Mouse (Mus musculus) WW6 (cell line): ENCODE data around the gene Fabp7.

Experiments used
- DNase-seq: peaks from one replicate; pipeline ENCODE4 v3.0.0-alpha.2; 2013; ENCODE audit warnings: low read depth, low spot score

The Fabp7 gene

GRCm38 (mm10) chr10:57799486-57799885 is 14.8 kb downstream of the Fabp7 start:
- no peak for DNase-seq

- DNase-seq = no peak
These were observed 23.1 kb downstream of the Fabp7 start for GRCm38 (mm10) chr10:57807754-57808153.

- no peak for DNase-seq
These were observed 27.6 kb downstream of the Fabp7 start for GRCm38 (mm10) chr10:57812161-57812856.

- DNase-seq = no peak
These were observed 29.6 kb downstream of the Fabp7 start for GRCm38 (mm10) chr10:57814295-57814694.

GRCm38 (mm10) chr10:57815869-57816268 is 31.2 kb downstream of the Fabp7 start:
- no peak for DNase-seq

- DNase-seq = no peak
These were observed 34.5 kb downstream of the Fabp7 start for GRCm38 (mm10) chr10:57819209-57819608.

GRCm38 (mm10) chr10:57822473-57822872 is 37.8 kb downstream of the Fabp7 start:
- no peak for DNase-seq

GRCm38 (mm10) chr10:57828649-57829048 is 44.0 kb downstream of the Fabp7 start:
- no peak for DNase-seq

GRCm38 (mm10) chr10:57829621-57830020 is 44.9 kb downstream of the Fabp7 start:
- DNase-seq = no peak

- DNase-seq = no peak
These were observed 50.4 kb downstream of the Fabp7 start for GRCm38 (mm10) chr10:57835094-57835493.

- no peak for DNase-seq
These were observed 51.3 kb downstream of the Fabp7 start for GRCm38 (mm10) chr10:57835982-57836381.
